Mouse (Mus musculus) thymus, adult 2 months (tissue): ENCODE measurements around the gene Gse1.

Source experiments
- CTCF ChIP-seq: fragments of 200-500 bp; IDR thresholded peaks from 2 replicates; pipeline ENCODE4 v1.5.1; 2012; ENCODE audit warnings: mild to moderate bottlenecking, control low read depth, low read length, moderate library complexity, borderline replicate concordance; ENCODE audit not compliant: control insufficient read depth, poor library complexity, insufficient read depth; ENCODE audit errors: extremely low read depth
- POLR2A ChIP-seq: fragments of 200-500 bp; IDR thresholded peaks from 2 replicates; pipeline ENCODE4 v1.6.1; 2012; ENCODE audit warnings: mild to moderate bottlenecking, low read length, control low read depth, moderate library complexity; ENCODE audit not compliant: control insufficient read depth, poor library complexity, insufficient read depth; ENCODE audit errors: extremely low read depth

GRCm38 (mm10) chr8:120291650-120292049, 63.4 kb downstream of the Gse1 start:
- TF ChIP-seq POLR2A (no peak), CTCF (no peak)
